Mouse (Mus musculus) kidney, postnatal 4 days (tissue): ENCODE data around the gene Eddm3b.

Source experiments
- DNase-seq, 2 experiments: peaks; one replicate each; pipeline ENCODE4 v3.0.0; 2021; ENCODE audit warnings: mixed read lengths in 2 of 2

Eddm3b gene

GRCm38 (mm10) chr14:51094921-51095320 is 19.3 kb upstream of the Eddm3b start:
- no peak for DNase-seq

DNA sequence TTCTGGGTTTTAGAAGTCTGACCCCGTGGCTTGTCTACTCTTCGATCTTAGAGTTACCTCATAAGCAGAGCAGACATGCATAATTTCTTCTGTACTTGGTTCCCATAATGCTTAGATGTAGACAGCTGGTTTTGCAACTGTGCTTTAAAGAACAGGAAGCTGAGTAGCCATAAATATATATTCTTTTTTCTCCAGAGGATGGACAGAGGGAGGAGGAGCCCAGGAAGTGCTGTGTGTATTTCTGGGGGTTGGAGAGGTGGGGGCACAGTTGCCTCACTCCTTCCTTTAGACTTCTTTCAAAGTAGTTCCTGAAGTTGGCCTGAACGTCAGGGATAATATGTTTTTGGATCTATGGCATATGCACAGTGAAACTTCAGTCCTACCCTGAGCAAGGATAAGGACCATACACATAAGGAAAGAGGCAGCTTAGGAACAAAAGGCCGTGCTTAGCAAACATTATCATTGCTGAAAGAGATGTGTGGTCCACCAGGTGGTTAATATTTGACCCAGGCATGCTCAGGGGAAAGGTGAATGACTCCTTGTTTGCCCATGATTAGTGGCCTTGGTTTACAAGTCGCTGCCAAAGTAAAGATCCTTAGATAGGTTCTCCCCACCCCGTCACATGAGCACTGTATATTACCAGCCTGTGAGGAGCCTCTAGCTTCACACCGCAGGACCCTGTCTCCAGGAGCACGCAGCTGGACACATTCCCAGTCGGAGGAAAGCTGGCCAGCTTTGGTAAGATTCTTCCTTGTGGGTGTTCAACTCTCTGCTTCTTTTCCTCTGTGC is 18.3 kb upstream of the Eddm3b start:
- DNase-seq: peak; percentile 9 to 32

DNA sequence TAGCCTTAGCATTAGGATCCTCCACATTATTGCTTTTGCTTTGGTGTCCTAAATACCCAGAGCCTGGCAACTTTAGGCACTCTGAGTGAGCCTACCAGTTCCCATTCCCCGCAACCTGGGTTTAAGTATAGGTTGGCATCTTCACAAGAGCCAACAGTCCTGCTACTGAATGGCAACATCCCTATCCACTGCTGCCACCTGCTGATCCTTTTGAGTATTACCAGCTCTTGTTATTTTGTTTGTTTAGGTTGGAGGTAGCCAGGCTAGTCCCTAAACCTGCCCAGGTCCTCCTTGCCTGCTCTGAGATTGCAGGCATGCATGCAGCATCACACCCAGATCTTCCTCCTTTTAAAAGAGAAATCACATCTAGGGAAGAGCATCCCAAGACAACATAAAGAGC is 15.9 kb upstream of the Eddm3b start:
- DNase-seq: peak; percentile 67 to 73

DNA sequence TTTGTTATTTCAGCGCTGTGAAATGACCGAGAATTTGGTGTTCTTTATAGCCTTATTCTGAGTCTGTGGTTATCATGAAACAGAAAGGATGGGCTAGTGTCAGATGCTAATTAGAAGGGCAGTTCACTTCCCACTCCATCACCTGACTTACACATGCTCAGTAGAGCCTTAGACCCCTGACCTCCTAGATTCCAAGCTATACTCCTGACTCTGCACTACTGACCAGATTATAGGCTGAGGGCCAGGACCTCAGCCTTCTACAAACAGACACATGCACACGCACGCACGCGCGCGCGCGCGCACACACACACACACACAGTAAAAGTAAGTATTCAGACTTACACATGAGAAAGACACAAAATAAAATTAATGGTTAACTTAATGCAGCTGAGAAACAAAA is 15.3 kb upstream of the Eddm3b start:
- no peak for DNase-seq

GRCm38 (mm10) chr14:51101284-51101683 is 12.9 kb upstream of the Eddm3b start:
- DNase-seq: no peak

DNA sequence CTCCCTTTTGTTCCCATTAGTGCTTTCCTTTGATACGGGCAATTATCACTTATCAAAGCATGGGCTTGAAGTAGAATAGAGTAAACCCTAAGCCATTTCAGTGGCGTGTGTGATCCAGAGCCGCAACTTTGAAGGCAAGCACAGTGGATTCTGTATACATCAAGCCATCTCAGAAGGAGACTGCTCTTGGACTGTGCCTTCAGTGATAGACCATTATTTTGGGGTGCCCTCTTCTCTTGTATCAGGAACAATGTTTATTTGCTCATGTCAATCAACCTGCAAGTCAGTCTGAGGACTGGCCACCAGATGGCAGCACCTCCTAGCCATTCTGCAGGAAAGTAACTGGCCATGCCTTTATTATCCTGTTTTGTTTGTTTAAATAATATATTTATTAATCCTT is 11.0 kb upstream of the Eddm3b start:
- peak; percentile 85 to 86 for DNase-seq

DNA sequence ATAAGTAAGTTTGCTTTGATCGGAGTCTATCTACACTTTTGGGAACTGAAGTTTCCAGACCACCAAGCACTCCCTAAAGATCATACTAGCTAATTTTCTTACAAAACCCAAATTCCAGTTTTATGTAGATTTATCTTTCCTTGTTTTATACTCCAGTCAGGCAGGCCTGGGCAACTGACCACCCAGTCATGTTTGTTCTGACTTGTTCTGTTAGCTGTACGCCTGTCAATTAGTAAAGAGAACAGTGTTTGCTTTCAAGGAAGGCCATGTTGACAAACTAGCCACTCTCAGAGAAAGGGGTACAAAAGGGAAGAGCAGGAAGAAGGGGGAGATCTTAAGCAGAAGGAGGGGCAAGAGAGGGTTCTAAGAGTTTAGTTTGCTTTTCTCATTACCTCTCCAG is 9.9 kb upstream of the Eddm3b start:
- DNase-seq: no peak

DNA sequence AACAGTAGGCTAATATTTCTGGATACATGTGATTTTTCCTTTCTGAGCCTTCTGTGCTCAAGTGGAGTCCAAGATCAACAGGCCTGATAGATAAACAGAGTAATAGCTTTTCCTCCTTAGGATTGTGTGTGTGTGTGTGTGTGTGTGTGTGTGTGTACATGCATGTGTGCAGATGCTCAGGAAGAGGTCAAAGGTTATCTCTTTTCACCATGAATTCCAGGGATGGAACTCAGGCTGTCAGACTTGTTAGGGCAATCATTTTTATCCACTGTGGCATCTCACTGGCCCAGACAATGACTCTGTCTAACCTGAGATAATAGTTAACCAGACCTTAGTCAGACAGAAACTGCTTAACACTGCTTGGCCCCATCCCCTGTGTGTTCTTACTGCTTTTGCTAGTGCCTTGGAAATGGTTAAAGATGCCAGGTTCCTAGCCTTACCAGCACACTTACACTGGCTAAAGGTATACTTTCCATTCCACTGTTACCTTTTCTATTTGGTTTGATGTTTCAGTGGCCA is 7.7 kb upstream of the Eddm3b start:
- no peak for DNase-seq

DNA sequence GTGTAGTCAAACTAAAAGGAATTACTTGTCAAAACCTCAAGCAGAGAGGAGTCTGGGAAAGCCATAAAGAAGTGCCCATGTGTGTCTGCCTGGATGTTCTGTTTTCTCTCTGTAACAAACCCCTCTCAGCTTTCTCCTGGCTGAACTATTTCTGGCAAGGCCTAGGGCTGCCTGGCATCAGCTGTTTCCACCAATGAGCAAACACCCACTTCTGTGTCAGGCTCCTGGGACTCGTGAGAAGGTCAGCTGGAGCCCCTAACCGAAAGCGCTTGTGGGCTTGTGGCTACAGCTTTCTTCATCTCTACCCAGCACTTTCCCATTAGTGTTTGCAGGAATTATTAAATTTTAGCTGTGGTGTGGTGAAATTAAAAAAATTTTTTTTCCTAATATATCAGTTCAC is 2.3 kb upstream of the Eddm3b start:
- DNase-seq: no peak

GRCm38 (mm10) chr14:51113476-51113875 is 750 bp upstream of the Eddm3b start:
- DNase-seq: no peak

- no peak for DNase-seq
Observed at GRCm38 (mm10) chr14:51125684-51126083, 11.5 kb downstream of the Eddm3b start.

- no peak for DNase-seq
Observed at GRCm38 (mm10) chr14:51127648-51128258, 13.5 kb downstream of the Eddm3b start.

DNA sequence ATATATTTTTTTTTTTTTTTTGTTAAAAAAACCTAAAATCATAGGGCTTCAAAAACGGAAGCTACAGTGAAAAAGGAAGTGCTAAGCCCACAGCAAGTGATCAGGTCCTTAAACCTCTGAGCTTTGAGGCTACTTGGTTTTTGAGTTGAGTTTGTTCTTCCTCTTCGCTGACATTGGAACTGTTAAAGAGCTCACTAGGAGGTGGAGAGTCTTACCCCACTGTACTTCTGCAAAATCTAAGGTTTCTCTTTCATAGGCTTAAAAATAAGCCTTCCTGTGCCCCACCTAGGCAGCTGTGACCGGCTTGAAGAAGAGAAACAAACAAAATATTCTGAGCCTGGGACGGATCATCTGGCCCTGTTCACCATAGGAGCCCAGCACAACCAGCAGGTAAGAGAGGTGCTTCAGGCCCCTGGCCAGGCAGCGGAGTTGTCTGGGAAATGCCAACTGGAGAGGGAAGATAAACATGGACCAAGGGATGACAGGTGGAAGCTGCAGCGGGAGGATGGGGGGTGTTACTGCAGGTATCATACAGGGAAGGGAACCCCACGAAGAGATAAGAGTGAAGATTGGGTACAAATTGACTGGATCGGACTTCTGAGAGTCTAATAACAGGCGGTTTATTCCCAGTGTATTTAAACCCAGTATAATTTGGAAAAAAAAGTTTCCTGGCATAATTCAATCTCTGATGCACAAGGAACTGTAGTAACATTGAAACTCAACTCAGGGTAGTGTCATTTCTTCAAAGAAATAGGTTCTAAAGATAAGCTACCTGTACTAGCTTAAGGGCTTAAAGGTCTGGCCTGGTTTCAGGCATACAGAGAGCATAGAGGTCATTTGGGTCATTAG is 14.8 kb downstream of the Eddm3b start:
- no peak for DNase-seq

DNA sequence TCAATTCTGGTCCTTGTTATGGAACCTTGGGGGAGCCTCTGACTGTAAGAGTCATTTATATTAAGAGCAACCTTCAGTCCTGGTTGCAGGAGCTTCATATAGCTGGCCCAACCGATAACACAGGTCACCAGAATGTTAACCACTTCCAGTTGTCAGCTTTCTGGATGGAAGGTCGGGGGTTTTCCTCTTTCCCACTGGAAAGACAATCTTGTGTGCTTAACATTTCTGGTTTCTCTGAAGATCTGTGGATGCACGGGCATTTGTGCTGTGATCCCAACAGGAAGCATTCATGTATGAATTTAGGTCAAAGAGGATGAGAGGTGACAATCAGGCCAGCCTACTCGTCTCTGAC is 15.4 kb downstream of the Eddm3b start:
- DNase-seq: no peak

DNA sequence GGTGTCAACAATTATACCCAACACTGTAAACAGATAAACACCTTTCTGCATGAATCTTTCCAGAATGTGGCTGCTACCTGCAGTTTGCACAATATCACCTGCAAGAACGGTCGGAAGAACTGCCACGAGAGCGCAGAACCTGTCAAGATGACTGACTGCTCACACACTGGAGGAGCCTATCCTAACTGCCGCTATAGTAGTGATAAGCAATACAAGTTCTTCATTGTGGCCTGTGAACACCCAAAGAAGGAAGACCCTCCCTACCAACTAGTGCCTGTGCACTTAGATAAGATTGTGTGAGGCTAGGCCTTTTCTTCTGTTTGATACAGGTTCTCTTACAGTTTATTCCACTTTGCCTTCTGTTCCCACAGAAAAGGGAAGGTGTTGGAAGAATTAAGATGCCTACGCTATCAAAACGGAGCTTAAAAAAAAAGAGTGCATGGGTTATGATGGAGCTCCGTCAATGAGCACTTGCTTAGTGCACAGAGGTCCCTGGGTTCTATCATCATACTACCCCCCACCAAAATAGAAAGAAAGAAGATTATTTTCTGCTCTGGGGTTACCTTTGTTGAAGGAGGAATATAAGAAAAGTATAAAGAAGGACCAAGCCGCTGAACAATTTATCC is 16.2 kb downstream of the Eddm3b start:
- DNase-seq: no peak

DNA sequence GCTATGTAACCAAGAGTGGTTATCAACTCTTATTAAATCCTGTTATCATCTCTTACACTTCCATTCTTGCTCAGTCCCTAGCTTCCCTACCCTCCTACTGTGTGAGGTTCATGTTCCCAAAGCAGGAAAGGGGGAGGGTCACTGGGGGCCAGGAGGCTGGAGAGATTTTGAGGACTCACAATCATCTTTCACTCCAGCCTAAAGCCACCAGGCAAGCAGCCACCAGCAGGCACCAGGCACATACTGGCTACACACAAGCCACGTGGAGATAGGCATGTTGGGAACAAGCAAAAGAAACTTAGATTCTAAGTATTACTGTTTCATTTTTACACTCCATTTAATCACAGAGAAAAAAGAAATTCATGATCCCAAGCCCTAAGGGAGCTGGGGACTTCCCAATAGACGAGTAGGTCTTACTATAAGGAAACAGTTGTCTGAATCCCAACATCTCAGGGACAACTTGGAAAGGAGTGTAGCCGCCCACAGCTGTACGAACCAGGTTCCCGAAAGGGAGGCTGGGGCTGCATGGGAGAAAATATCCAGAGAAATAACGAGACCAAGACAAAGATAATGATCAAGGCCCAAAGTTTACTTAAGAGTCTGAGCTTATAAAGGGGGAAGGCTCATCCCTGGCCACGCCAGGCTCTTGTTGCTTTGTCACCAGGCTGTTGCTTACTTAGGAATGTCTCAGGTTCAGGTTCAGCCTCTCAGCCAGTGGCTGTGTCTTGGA is 17.0 kb downstream of the Eddm3b start:
- no peak for DNase-seq

- no peak for DNase-seq
Observed at GRCm38 (mm10) chr14:51132372-51132771, 18.1 kb downstream of the Eddm3b start.

DNA sequence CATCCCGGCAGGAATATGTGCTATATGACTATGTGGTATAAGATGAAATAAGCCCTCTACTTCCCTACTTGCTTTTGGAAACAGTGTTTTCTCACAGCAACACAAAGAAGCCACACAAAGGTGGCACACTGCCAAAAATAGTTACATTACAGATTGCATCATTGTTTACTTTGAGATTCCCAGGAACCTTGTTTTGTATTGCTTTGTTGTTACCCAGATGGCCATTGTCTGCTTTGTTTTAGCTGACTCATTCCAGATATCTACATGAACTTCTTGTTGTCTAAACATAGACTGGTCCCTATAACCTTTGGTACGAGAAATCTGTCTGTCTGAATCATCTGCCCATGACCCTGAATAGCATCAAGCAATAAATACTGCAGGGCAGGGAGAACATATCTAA is 26.1 kb downstream of the Eddm3b start:
- no peak for DNase-seq

DNA sequence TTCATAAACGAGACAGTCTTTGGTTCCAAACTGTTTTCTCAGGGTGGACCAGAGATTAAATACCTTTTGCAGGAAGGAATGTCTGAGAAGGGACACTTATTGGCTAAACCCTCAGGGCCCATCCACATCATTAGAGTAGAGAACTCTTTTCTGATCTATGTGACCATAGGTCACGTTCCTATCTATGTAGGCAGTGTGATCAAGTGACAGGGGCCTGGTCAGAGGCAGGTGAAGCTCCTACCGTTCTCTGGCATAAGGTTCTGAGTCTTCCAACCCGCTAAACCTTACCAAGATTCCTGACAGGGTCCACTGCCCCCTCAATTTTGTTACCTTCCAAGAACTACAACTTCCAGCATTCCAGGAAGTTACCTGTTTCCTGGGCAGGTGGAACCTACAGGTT is 27.9 kb downstream of the Eddm3b start:
- no peak for DNase-seq

DNA sequence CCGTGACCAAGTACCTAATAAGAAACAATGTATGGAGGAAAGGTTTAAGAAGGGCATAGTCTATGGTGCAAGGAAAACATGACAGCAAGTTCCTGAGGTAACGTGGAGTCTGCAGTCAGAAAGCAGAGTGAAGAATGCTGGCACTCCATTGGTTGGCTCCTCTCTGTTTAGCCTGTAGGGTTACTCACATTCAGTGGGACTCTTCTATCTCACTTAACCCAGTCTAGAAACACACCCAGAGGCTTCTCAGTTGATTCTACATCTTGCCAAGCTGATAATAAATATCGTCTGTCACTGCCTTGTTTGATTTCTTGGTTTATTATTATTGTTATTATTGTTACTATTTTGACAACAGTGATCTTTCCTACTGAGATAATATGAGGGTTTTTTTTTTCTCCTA is 28.3 kb downstream of the Eddm3b start:
- DNase-seq: no peak

DNA sequence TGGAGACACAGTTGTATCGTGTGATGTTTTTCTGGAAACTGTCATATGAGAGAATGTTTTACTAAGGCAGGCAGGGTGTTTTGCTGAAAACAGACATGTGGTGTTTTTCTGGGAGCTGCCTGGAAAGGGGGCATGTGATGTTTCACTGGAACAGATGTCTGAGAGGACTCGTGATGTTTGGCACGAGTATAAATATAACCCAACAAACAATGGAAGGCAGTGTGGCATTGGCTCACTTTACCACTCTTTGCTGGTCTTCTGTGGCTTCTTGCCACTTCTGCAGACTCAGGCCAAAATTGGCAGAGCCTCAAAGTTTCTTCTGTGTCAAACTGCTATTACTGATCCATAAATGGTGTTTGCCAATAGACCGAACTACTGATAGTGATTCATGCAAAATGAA is 29.1 kb downstream of the Eddm3b start:
- no peak for DNase-seq

DNA sequence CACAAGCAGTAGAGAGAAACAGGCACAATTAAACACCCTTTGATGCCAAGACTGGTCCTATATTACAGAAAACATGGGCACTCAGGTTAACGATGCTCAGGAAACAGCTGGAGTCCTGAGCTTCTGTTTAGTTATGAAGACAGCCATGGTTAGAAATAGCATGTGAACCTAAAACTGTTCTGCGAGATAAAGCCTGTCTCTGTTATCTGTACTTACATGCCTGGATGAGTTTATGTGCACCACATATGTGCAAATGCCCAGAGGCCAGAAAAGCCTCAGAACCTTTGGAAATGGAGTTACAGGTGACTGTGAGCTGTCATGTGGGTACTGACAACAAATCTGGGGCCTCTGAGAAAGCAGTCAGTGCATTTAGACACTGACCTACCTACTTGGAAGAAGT is 29.7 kb downstream of the Eddm3b start:
- no peak for DNase-seq

DNA sequence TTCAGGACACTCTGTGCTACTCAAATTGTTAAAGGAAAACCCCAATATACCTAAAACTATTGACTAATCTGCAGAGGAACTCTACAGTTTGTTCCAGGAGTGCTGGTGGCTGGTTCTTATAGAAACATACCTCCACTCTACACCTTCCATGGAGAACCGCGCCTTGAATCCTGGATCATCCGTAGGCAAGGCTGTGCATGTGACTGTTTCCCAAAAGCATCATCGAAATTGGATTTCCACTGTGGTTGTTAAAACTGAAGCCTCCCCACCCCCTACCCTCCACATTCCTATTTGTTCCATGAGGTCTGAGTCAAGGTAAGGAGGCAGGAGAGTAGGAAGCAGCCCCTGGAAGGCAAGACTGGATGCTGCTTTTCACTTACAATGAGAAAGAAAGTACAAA is 30.2 kb downstream of the Eddm3b start:
- DNase-seq: no peak
